Mouse (Mus musculus) CH12.LX (cell line): Measurements from ENCODE around the gene Theg.

Source experiments
- BHLHE40 ChIP-seq: IDR thresholded peaks from 2 replicates; pipeline ENCODE4 v1.6.1; 2011; ENCODE audit warnings: mild to moderate bottlenecking, low read depth, low read length, improper control_type of control experiment
- CHD2 ChIP-seq: IDR thresholded peaks from 2 replicates; pipeline ENCODE4 v1.6.1; 2011; ENCODE audit warnings: low read length, improper control_type of control experiment
- CTCF ChIP-seq, 2 experiments: IDR thresholded peaks in 1 of 2; conservative IDR thresholded peaks in 1 of 2; 2 replicates each; pipeline ENCODE4 v1.5.1; 2011 to 2012; ENCODE audit warnings: low read depth in 2 of 2, low read length in 2 of 2, improper control_type of control experiment in 1 of 2, inconsistent platforms in 1 of 2, mild to moderate bottlenecking in 1 of 2, moderate library complexity in 1 of 2
- EP300 ChIP-seq: IDR thresholded peaks from 2 replicates; pipeline ENCODE4 v1.6.1; 2011; ENCODE audit warnings: low read length, improper control_type of control experiment
- ETS1 ChIP-seq: conservative IDR thresholded peaks from 2 replicates; pipeline ENCODE4 v1.6.1; 2012; ENCODE audit warnings: low read depth, mild to moderate bottlenecking, inconsistent platforms, low read length, improper control_type of control experiment, moderate library complexity
- GABPA ChIP-seq: IDR thresholded peaks from 2 replicates; pipeline ENCODE4 v1.6.1; 2012; ENCODE audit warnings: low read depth, low read length, improper control_type of control experiment, inconsistent platforms; ENCODE audit not compliant: insufficient replicate concordance
- IRF4 ChIP-seq: IDR thresholded peaks from 2 replicates; pipeline ENCODE4 v1.6.1; 2014; ENCODE audit warnings: low read depth, mild to moderate bottlenecking, inconsistent platforms, low read length, improper control_type of control experiment
- POLR2A ChIP-seq: IDR thresholded peaks from 2 replicates; pipeline ENCODE4 v1.6.1; 2011; ENCODE audit warnings: low read depth, mild to moderate bottlenecking, improper control_type of control experiment, low read length
- POLR2AphosphoS2 ChIP-seq: IDR thresholded peaks from 2 replicates; pipeline ENCODE4 v1.6.1; 2011; ENCODE audit warnings: low read depth, low read length, improper control_type of control experiment
- UBTF ChIP-seq: IDR thresholded peaks from 2 replicates; pipeline ENCODE4 v1.6.1; 2012; ENCODE audit warnings: low read depth, mild to moderate bottlenecking, inconsistent platforms, low read length, improper control_type of control experiment, moderate library complexity
- USF2 ChIP-seq: conservative IDR thresholded peaks from 2 replicates; pipeline ENCODE4 v1.6.1; 2011; ENCODE audit warnings: low read depth, low read length, improper control_type of control experiment
- ZKSCAN1 ChIP-seq: IDR thresholded peaks from 2 replicates; pipeline ENCODE4 v1.6.1; 2012; ENCODE audit warnings: low read depth, inconsistent platforms, low read length, improper control_type of control experiment, borderline replicate concordance
- ZMIZ1 ChIP-seq: IDR thresholded peaks from 2 replicates; pipeline ENCODE4 v1.6.1; 2012; ENCODE audit warnings: low read depth, mild to moderate bottlenecking, inconsistent platforms, low read length, improper control_type of control experiment

DNA sequence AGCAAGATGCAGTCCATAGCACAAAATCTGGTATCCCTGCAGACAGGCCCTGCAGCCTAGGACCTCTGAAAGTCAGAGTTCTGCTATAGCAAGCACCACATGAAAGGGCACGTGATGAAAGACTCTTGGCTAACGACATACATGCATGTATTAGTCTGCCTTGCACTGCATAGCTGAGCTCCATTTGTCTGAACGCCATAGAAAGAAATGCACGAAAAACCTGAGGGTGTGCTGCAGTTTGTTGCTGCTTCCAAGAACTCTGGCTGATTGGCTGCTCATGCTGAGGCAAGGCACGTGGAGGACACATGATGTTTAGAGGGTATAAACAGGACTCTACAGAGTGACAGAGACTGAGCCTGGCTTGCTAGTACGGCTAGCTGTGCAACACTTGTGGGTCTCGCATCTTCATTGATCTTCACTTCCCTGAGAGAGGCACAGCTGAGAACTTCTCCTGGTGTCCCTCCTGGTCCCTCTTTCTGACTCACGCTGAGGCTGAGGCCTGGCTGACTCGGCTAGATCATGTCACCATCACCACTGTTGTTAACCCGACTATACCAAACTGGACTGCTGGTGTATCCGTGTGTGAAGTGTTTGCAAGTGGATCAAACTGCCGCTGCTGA, 50.6 kb downstream of the Theg start:
- TF ChIP-seq ZMIZ1 (no peak), ZKSCAN1 (no peak), POLR2A (no peak), EP300 (no peak), CHD2 (no peak), ETS1 (no peak), IRF4 (no peak), CTCF (conservative IDR thresholded peaks at IDR 0.05 in 1 of 2, IDR thresholded peaks at IDR 0.05 in 1 of 2; ENCODE audit: low read depth in 2 of 2, low read length in 2 of 2) (no peak), BHLHE40 (no peak), POLR2AphosphoS2 (no peak), UBTF (no peak), GABPA (no peak), USF2 (no peak)
